Mouse (Mus musculus): ENCODE measurements around the gene 5430403G16Rik. TPM values are rescaled to one million over a fixed set of nuclear protein-coding genes. Genes with fewer than 3 reads are reported as not detected.
"Not testable (repeated sequence)": the region's sequence is repeated elsewhere in the genome, so short reads cannot be mapped to it uniquely, and the experiment has no call there.

Gene 5430403G16Rik
- 0.43 and 0.68 TPM in 2 replicates for total RNA-seq (2014; rRNA removed)
- 0.90 and 1.0 TPM in 2 replicates for polyA plus RNA-seq (2015; fragmentation: Nextera tagmentation; extraction: Ambion mirVana)

GRCm38 (mm10) chr5:109690537-109691201 lies at the start of gene 5430403G16Rik:
5430403G16Rik (minus strand) TSS chr5:109691041.
- H3K9me3 ChIP-seq (ENCODE audit: low read length); H3K36me3 ChIP-seq (ENCODE audit: insufficient read depth, low read length); H3K4me1 ChIP-seq (ENCODE audit: insufficient read depth, low read length); H3K27me3 ChIP-seq (ENCODE audit: insufficient read depth, low read length): not testable (repeated sequence)
- Histone ChIP-seq H3K9ac (replicated peaks; ENCODE audit: low read length) (peak within 1 kb of the TSS; percentile 4; the same call in 1 of the 2 replicates), H3K4me3 (ENCODE audit: low read length) (peak within 1 kb of the TSS; percentile 42), H3K4me2 (ENCODE audit: low read depth, low read length) (peak within 1 kb of the TSS; percentile 57), H3K27ac (peak within 1 kb of the TSS; percentile 45)
- DNase-seq (ENCODE audit: low spot score) (peak; percentile 89), ATAC-seq (peak; percentile 99)
- under 1% methylated on average over 26 of the region's 26 CpGs for WGBS

GRCm38 (mm10) chr5:109717341-109717740 lies 26.5 kb upstream of the 5430403G16Rik start:
- H3K4me3 ChIP-seq (ENCODE audit: low read length); H3K4me1 ChIP-seq (ENCODE audit: insufficient read depth, low read length); H3K27ac ChIP-seq; H3K4me2 ChIP-seq (ENCODE audit: low read depth, low read length); H3K27me3 ChIP-seq (ENCODE audit: insufficient read depth, low read length); ATAC-seq; H3K36me3 ChIP-seq (ENCODE audit: insufficient read depth, low read length); DNase-seq (ENCODE audit: low spot score); H3K9ac ChIP-seq (replicated peaks; ENCODE audit: low read length); H3K9me3 ChIP-seq (ENCODE audit: low read length): not testable (repeated sequence)
- 80% methylated on average over 3 of the region's 3 CpGs for WGBS

- Histone ChIP-seq H3K27ac (peak overlapping the region; percentile 45), H3K4me3 (ENCODE audit: low read length) (peak overlapping the region; percentile 42), H3K4me2 (ENCODE audit: low read depth, low read length) (peak overlapping the region; percentile 57)
- H3K4me1 ChIP-seq (ENCODE audit: insufficient read depth, low read length); H3K27me3 ChIP-seq (ENCODE audit: insufficient read depth, low read length); H3K9me3 ChIP-seq (ENCODE audit: low read length); DNase-seq (ENCODE audit: low spot score); H3K36me3 ChIP-seq (ENCODE audit: insufficient read depth, low read length); H3K9ac ChIP-seq (replicated peaks; ENCODE audit: low read length): not testable (repeated sequence)
- WGBS = 61% methylated on average over 5 of the region's 5 CpGs
- 0 out of 2 replicates have a peak, but pooled peaks have one; percentile 11 for TF ChIP-seq CTCF (IDR thresholded peaks at IDR 0.05; ENCODE audit: low read depth)
- ATAC-seq = peak; percentile 16; the same call in 1 of the 2 replicates
Observed at GRCm38 (mm10) chr5:109691205-109691965, 544 bp upstream of the 5430403G16Rik start.

GRCm38 (mm10) chr5:109682921-109683320 lies 7.9 kb downstream of the 5430403G16Rik start:
- Histone ChIP-seq H3K36me3 (ENCODE audit: insufficient read depth, low read length) (no peaks in the 10 kb centered on the region), H3K4me1 (ENCODE audit: insufficient read depth, low read length) (no peaks in the 10 kb centered on the region), H3K27ac (no peak overlapping the region), H3K4me2 (ENCODE audit: low read depth, low read length) (no peak overlapping the region), H3K4me3 (ENCODE audit: low read length) (no peak overlapping the region), H3K9me3 (ENCODE audit: low read length) (peaks cover 11% of the 10 kb centered on the region; the same call in 1 of the 2 replicates), H3K27me3 (ENCODE audit: insufficient read depth, low read length) (no peaks in the 10 kb centered on the region), H3K9ac (replicated peaks; ENCODE audit: low read length) (no peak overlapping the region)
- WGBS = 66% methylated on average over 4 of the region's 4 CpGs
- ATAC-seq (no peak), DNase-seq (ENCODE audit: low spot score) (no peak)
- no peak for TF ChIP-seq CTCF (IDR thresholded peaks at IDR 0.05; ENCODE audit: low read depth)

Other genes with a start within 250 kb of the 5430403G16Rik start
- 30.3 and 37.7 TPM in 2 replicates for gene Crlf2, start 132.0 kb downstream of the 5430403G16Rik start, total RNA-seq (2014; rRNA removed)
- gene Crlf2, start 132.0 kb downstream of the 5430403G16Rik start, polyA plus RNA-seq (2015; fragmentation: Nextera tagmentation; extraction: Ambion mirVana) = 28.6 and 29.0 TPM in 2 replicates
- 0.43 and 2.0 TPM in 2 replicates for gene 4930522L14Rik, start 60.8 kb upstream of the 5430403G16Rik start, total RNA-seq (2014; rRNA removed)
- gene 4930522L14Rik, start 60.8 kb upstream of the 5430403G16Rik start, polyA plus RNA-seq (2015; fragmentation: Nextera tagmentation; extraction: Ambion mirVana) = 3.2 and 3.9 TPM in 2 replicates
- 3.6 and 5.2 TPM in 2 replicates for gene Gm15446, start 232.4 kb upstream of the 5430403G16Rik start, total RNA-seq (2014; rRNA removed)
- 0.38 and 0.59 TPM in 2 replicates for gene Gm15446, start 232.4 kb upstream of the 5430403G16Rik start, polyA plus RNA-seq (2015; fragmentation: Nextera tagmentation; extraction: Ambion mirVana)